Mouse (Mus musculus) heart, adult 2 months (tissue): ENCODE data around the gene Wwc2. TPM values are rescaled to one million over a fixed set of nuclear protein-coding genes. Genes with fewer than 3 reads are reported as not detected.

Experiments
- DNase-seq, 2 experiments: peaks; one replicate each; pipeline ENCODE4 v3.0.0; 2021
- H3K27ac ChIP-seq: fragments of 200-600 bp; 2 replicates; pipeline ENCODE4 v1.8.1; 2022
- H3K27me3 ChIP-seq: fragments of 200-500 bp; 2 replicates; pipeline ENCODE4 v1.6.1; 2012; ENCODE audit warnings: mild to moderate bottlenecking, low read length, inconsistent platforms, mixed read lengths; ENCODE audit not compliant: control insufficient read depth, insufficient read depth
- H3K36me3 ChIP-seq: fragments of 200-500 bp; 2 replicates; pipeline ENCODE4 v1.6.1; 2012; ENCODE audit warnings: low read length, inconsistent platforms; ENCODE audit not compliant: control insufficient read depth, insufficient read depth
- H3K4me1 ChIP-seq: fragments of 200-500 bp; 2 replicates; pipeline ENCODE4 v1.6.1; 2011; ENCODE audit warnings: low read length; ENCODE audit not compliant: control insufficient read depth, insufficient read depth
- H3K4me3 ChIP-seq: fragments of 200-600 bp; 2 replicates; pipeline ENCODE4 v1.8.1; 2022
- H3K79me2 ChIP-seq: fragments of 200-500 bp; replicated peaks from 2 replicates; pipeline ENCODE4 v1.6.1; 2012; ENCODE audit warnings: mild to moderate bottlenecking, inconsistent platforms, low read length, moderate library complexity, mixed read lengths; ENCODE audit not compliant: control insufficient read depth, insufficient read depth
- H3K9ac ChIP-seq: fragments of 200-500 bp; 2 replicates; pipeline ENCODE4 v1.6.1; 2012; ENCODE audit warnings: low read depth, mild to moderate bottlenecking, control low read depth, inconsistent platforms, low read length, mixed read lengths
- CTCF ChIP-seq: fragments of 200-600 bp; IDR thresholded peaks from 2 replicates; pipeline ENCODE4 v1.8.1; 2022; ENCODE audit warnings: antibody characterized with exemption, mild to moderate bottlenecking, moderate library complexity
- EP300 ChIP-seq: fragments of 200-500 bp; IDR thresholded peaks from 2 replicates; pipeline ENCODE4 v1.6.1; 2011; ENCODE audit warnings: low read depth, low read length, control low read depth; ENCODE audit not compliant: insufficient read depth
- POLR2A ChIP-seq: fragments of 200-500 bp; IDR thresholded peaks from 2 replicates; pipeline ENCODE4 v1.6.1; 2011; ENCODE audit warnings: mild to moderate bottlenecking, low read depth, low read length, control low read depth; ENCODE audit not compliant: insufficient read depth
- whole genome bisulfite sequencing: fragments of 180-500 bp; shearing (Covaris S2); methylation state at CpG from one replicate; pipeline ENCODE4 v1.1.7; 2018; 5-methylcytosine and 5-hydroxymethylcytosine counted together
- intact Hi-C: fragments of 180-260 bp; cut with DNase I; formaldehyde crosslinking; loops from one replicate; pipeline ENCODE4 v1.15.1; 2025
- polyA plus RNA-seq: library from polyadenylated mRNA; depleted of rRNA; stranded (reverse); fragments of >200 nt; gene quantifications from 2 replicates; pipeline ENCODE4 v1.2.3, GENCODE M21; 2012
- total RNA-seq, 2 experiments: library from RNA; stranded (reverse); gene quantifications; 2 replicates each; pipeline ENCODE4 v1.2.3; 2021

The Wwc2 gene
- total and polyA plus RNA-seq, 3 experiments, result 8.3 to 26.9 (median 25.2) TPM

DNA sequence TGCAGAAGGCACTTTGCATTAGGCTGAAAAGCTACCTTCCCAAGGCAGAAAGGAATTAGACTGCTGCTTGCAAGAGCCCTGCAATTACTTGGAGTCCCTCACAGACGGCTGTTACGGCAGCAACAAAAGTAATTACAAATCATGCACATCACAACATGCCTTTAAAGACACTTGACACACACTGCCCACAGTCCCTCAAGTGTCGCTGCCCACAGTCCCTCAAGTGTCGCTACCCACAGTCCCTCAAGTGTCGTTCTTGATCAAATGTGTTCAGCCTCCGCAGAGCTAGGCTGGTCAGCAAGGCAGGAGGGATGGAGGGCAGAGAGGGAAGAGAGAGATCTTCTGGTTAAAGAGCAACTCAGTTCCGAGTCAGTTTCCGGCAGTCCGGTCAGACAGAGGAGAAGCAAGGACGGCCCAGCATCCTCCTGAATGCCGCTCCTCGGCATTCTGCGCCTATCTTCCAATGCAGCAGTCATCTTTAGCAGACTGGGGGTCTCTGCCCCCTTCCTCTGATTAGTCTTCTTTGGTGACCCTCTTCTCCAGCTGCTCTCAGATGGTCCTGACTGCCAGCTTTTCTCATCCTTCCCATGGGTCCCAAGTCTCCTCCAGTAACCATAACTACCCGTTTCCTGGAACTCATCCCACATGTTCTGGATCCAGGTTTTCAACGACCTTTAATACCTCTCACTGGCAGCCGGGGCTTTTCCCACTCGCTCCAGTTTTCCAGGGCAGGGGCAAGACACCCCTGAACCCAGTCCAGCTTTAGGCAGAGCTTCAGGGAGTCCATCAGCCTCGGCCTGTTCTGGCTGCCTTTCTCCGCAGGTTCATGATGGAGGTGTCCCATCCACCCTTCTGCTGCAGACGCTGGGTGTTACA is 23.4 kb downstream of the Wwc2 start:
- H3K4me3 ChIP-seq, result no peak overlapping the region
- H3K4me1 ChIP-seq, result peaks cover 6% of the 10 kb centered on the region
- TF ChIP-seq POLR2A, result no peak
- TF ChIP-seq CTCF, result no peak
- no peak for TF ChIP-seq EP300
- WGBS, result 65% methylated on average over 20 of the region's 20 CpGs
- no peak overlapping the region for H3K9ac ChIP-seq
- no peaks in the 10 kb centered on the region for H3K27me3 ChIP-seq
- peaks cover 11% of the 10 kb centered on the region for H3K79me2 ChIP-seq
- H3K27ac ChIP-seq, result no peak overlapping the region
- no peak for DNase-seq
- intact Hi-C loops, result loop anchor here (2.0 kb wide), 1 partner anchor 14 kb away; no protein-coding TSS in a partner anchor
- peaks cover 5% of the 10 kb centered on the region for H3K36me3 ChIP-seq

GRCm38 (mm10) chr8:47962484-47962883 is 28.2 kb downstream of the Wwc2 start:
- H3K9ac ChIP-seq, result no peak overlapping the region
- H3K27me3 ChIP-seq, result no peaks in the 10 kb centered on the region
- TF ChIP-seq EP300 (no peak), CTCF (no peak), POLR2A (no peak)
- intact Hi-C loops, result no loop called here
- peaks cover 10% of the 10 kb centered on the region for H3K4me1 ChIP-seq
- peaks cover 11% of the 10 kb centered on the region; the same call in 1 of the 2 replicates for H3K79me2 ChIP-seq
- DNase-seq, result no peak
- peaks cover 2% of the 10 kb centered on the region; the same call in 1 of the 2 replicates for H3K36me3 ChIP-seq
- no peak overlapping the region for H3K27ac ChIP-seq
- WGBS, result 73% methylated on average over 4 of the region's 4 CpGs
- no peak overlapping the region for H3K4me3 ChIP-seq

GRCm38 (mm10) chr8:47962005-47962404 is 28.7 kb downstream of the Wwc2 start:
- 24% methylated on average over 6 of the region's 6 CpGs for WGBS
- Histone ChIP-seq H3K36me3 (peaks cover 2% of the 10 kb centered on the region; the same call in 1 of the 2 replicates), H3K27me3 (no peaks in the 10 kb centered on the region), H3K27ac (no peak overlapping the region), H3K4me3 (no peak overlapping the region), H3K79me2 (peaks cover 9% of the 10 kb centered on the region; the same call in 1 of the 2 replicates), H3K4me1 (peaks cover 8% of the 10 kb centered on the region), H3K9ac (no peak overlapping the region)
- intact Hi-C loops, result no loop called here
- TF ChIP-seq POLR2A, result no peak
- no peak for TF ChIP-seq EP300
- no peak for TF ChIP-seq CTCF
- DNase-seq, result peak in 1 of 2 experiments; percentile 38

- peaks cover 4% of the 10 kb centered on the region for H3K4me1 ChIP-seq
- H3K4me3 ChIP-seq, result no peak overlapping the region
- H3K27me3 ChIP-seq, result no peaks in the 10 kb centered on the region
- no peak overlapping the region for H3K9ac ChIP-seq
- peaks cover 6% of the 10 kb centered on the region; the same call in 1 of the 2 replicates for H3K79me2 ChIP-seq
- no peak for DNase-seq
- H3K27ac ChIP-seq, result no peak overlapping the region
- peaks cover 2% of the 10 kb centered on the region; the same call in 1 of the 2 replicates for H3K36me3 ChIP-seq
- TF ChIP-seq EP300 (no peak), CTCF (no peak), POLR2A (no peak)
- intact Hi-C loops, result no loop called here
- 88% methylated on average over 4 of the region's 4 CpGs for WGBS
Measured at GRCm38 (mm10) chr8:47957560-47957959, 33.2 kb downstream of the Wwc2 start.

DNA sequence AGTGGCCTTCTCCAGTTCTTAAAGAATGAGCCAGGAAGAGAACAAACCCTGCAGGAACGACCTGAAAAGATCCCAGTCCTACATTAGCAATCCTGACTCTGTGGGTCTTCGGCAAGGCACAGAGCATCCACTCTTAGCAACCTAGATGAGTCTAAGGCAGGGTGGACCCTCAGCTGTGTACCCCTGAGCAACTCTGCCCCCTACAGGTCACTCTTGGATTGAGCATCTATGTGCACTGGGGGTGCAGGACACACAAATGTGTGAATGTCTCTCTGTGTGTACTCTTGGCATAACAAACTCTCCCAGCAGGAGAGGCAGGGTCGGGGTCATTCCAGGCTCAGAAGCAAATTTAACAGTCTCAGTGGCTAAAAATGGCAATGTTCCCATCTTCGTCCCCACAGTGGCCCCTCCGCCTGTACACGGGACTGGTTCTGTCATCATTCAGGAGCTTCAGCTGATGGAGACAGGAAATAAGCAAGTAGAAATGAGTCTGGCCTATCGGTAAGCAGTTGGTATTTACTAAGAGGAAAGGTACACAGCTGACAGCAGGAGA is 39.3 kb downstream of the Wwc2 start:
- 24% methylated on average over 7 of the region's 7 CpGs for WGBS
- Histone ChIP-seq H3K36me3 (peaks cover 3% of the 10 kb centered on the region), H3K4me3 (no peak overlapping the region), H3K27me3 (no peaks in the 10 kb centered on the region), H3K9ac (no peak overlapping the region), H3K4me1 (peaks cover 16% of the 10 kb centered on the region), H3K27ac (peak overlapping the region; percentile 33), H3K79me2 (peaks cover 3% of the 10 kb centered on the region)
- DNase-seq, result peak; percentile 33 to 57
- intact Hi-C loops, result loop anchor here (5.0 kb wide), 2 partner anchors 66 to 79 kb away; no protein-coding TSS in a partner anchor
- TF ChIP-seq CTCF, result peak; percentile 78
- TF ChIP-seq POLR2A, result no peak

- intact Hi-C loops, result loop anchor here (5.0 kb wide), 1 partner anchor 38 kb away; no protein-coding TSS in a partner anchor
- WGBS, result 79% methylated on average over 4 of the region's 4 CpGs
Measured at GRCm38 (mm10) chr8:47948836-47949235, 41.9 kb downstream of the Wwc2 start.

More at GRCm38 (mm10) chr8:47948836-47949235, 41.9 kb downstream of the Wwc2 start:
- H3K36me3 ChIP-seq, result peaks cover 3% of the 10 kb centered on the region
- H3K27ac ChIP-seq, result no peak overlapping the region
- H3K9ac ChIP-seq, result no peak overlapping the region
- H3K4me3 ChIP-seq, result no peak overlapping the region
- H3K4me1 ChIP-seq, result peaks cover 17% of the 10 kb centered on the region
- no peaks in the 10 kb centered on the region for H3K27me3 ChIP-seq
- H3K79me2 ChIP-seq, result peaks cover 7% of the 10 kb centered on the region
- no peak for TF ChIP-seq CTCF
- TF ChIP-seq EP300, result no peak
- TF ChIP-seq POLR2A, result no peak
- no peak for DNase-seq
